Mouse (Mus musculus) limb, embryonic 10.5 days (tissue): Measurements from ENCODE around the gene Myrip. TPM values are rescaled to one million over a fixed set of nuclear protein-coding genes. Genes with fewer than 3 reads are reported as not detected.

ENCODE experiments used
- DNase-seq: peaks from one replicate; pipeline ENCODE4 v3.0.0-alpha.2; 2017; ENCODE audit warnings: low spot score
- H3K27ac ChIP-seq: fragments of 300-500 bp; sonication (generic); 2 replicates; pipeline ENCODE4 v1.5.1; 2016; ENCODE audit warnings: mild to moderate bottlenecking
- H3K27me3 ChIP-seq: fragments of 300-500 bp; sonication (generic); 2 replicates; pipeline ENCODE4 v1.6.1; 2016; ENCODE audit warnings: low read depth, mild to moderate bottlenecking; ENCODE audit not compliant: poor library complexity, severe bottlenecking
- H3K36me3 ChIP-seq: fragments of 300-500 bp; sonication (generic); 2 replicates; pipeline ENCODE4 v1.6.1; 2016; ENCODE audit warnings: mild to moderate bottlenecking, moderate library complexity
- H3K4me1 ChIP-seq: fragments of 300-500 bp; sonication (generic); 2 replicates; pipeline ENCODE4 v1.6.1; 2016
- H3K4me3 ChIP-seq: fragments of 300-500 bp; sonication (generic); 2 replicates; pipeline ENCODE4 v1.5.1; 2016; ENCODE audit warnings: mild to moderate bottlenecking, moderate library complexity
- H3K9me3 ChIP-seq: fragments of 300-500 bp; sonication (generic); replicated peaks from 2 replicates; pipeline ENCODE4 v1.6.1; 2016; ENCODE audit warnings: mild to moderate bottlenecking
- WGBS: fragments of 180-500 bp; shearing (Covaris S2); methylation state at CpG from one replicate; pipeline ENCODE4 v1.1.7; 2016; 5-methylcytosine and 5-hydroxymethylcytosine counted together
- polyA plus RNA-seq: library from polyadenylated mRNA; unstranded; fragments of >200 nt; fragmentation: Nextera tagmentation; extraction: Ambion mirVana; gene quantifications from 2 replicates; pipeline ENCODE4 v1.2.1, GENCODE M21; 2016

Gene Myrip
- polyA plus RNA-seq, 1 experiment from 2014 or later: not detected

GRCm38 (mm10) chr9:120415504-120415903, 114.2 kb downstream of the Myrip start:
- no peaks in the 10 kb centered on the region for H3K27me3 ChIP-seq
- no peak overlapping the region for H3K4me3 ChIP-seq
- WGBS: 8% methylated on average over 6 of the region's 7 CpGs
- DNase-seq: peak; percentile 78
- H3K27ac ChIP-seq: no peak overlapping the region
- H3K9me3 ChIP-seq: no peaks in the 10 kb centered on the region
- no peaks in the 10 kb centered on the region for H3K36me3 ChIP-seq
- no peaks in the 10 kb centered on the region for H3K4me1 ChIP-seq

DNA sequence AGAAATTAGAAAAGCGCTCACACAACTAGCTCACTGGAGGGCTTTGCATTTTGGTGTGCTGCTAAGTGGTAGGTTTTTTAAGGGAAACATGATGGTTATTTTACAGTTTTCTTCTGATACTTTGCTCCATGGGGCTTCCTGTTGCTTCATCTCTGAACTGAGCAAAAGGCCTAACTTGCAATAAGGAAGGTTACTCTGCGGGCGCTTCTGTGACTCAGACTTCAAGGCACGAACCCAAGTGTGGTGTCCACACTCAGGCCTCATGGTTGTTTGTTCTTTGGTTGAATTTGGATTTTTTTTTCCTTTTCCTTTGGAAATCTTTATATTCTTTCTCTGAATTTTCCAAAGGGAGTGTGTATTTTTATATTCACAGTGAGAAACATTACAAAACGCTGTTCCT, 114.8 kb downstream of the Myrip start:
- 95% methylated on average over 5 of the region's 5 CpGs for WGBS
- no peak overlapping the region for H3K27ac ChIP-seq

GRCm38 (mm10) chr9:120416729-120417128, 115.4 kb downstream of the Myrip start:
- H3K9me3 ChIP-seq: no peaks in the 10 kb centered on the region
- DNase-seq: no peak
- WGBS: 95% methylated on average over 5 of the region's 5 CpGs
- H3K36me3 ChIP-seq: no peaks in the 10 kb centered on the region
- H3K4me1 ChIP-seq: no peaks in the 10 kb centered on the region
- H3K27ac ChIP-seq: no peak overlapping the region
- no peak overlapping the region for H3K4me3 ChIP-seq
- H3K27me3 ChIP-seq: no peaks in the 10 kb centered on the region

More for the DNA sequence above, 114.8 kb downstream of the Myrip start:
- H3K4me3 ChIP-seq: no peak overlapping the region
- no peaks in the 10 kb centered on the region for H3K36me3 ChIP-seq
- no peak for DNase-seq
- no peaks in the 10 kb centered on the region for H3K9me3 ChIP-seq
- H3K4me1 ChIP-seq: no peaks in the 10 kb centered on the region
- H3K27me3 ChIP-seq: no peaks in the 10 kb centered on the region

DNA sequence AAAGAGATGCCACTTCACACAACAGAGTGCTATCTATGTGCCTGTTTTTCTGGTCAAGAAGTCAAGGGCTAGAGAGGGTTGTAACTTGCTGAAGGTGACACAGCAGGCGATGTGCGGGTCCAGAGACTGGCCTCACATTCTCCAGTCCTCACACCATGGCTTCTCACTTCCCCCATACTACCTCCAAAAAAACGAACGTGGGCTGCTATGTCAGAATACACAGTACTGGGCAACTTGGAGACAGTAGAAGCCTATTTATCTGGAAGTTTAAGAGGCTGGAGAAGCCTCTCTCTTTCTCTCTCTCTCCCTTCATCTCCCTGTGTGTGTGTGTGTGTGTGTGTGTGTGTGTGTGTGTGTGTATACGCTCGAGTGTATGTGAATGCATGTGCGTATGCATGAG, 117.3 kb downstream of the Myrip start:
- no peaks in the 10 kb centered on the region for H3K36me3 ChIP-seq
- H3K4me3 ChIP-seq: no peak overlapping the region
- no peaks in the 10 kb centered on the region for H3K9me3 ChIP-seq
- H3K27me3 ChIP-seq: no peaks in the 10 kb centered on the region
- no peaks in the 10 kb centered on the region for H3K4me1 ChIP-seq
- WGBS: 90% methylated on average over 7 of the region's 7 CpGs
- DNase-seq: no peak
- H3K27ac ChIP-seq: no peak overlapping the region

DNA sequence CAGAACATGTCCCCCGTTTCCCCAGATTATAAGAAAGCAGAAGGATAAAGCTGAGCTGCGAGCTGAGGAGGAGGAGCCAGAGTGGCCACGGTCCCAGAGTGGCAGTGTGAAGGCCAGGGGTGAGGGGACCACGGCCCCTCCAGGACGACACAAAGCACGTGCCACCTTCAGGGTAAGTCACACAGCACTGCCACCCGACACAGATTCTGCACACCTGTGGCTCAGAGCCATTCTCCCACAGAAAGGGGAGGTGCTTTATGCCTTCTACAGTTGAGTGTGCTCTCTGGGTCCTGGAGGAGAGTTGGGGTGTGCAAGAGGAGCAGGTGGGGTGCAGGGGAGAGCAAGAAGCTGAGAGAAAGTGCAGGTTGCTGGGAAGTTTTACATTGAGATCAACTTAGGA, 123.3 kb downstream of the Myrip start:
- WGBS: 69% methylated on average over 7 of the region's 7 CpGs
- H3K9me3 ChIP-seq: no peaks in the 10 kb centered on the region
- H3K36me3 ChIP-seq: no peaks in the 10 kb centered on the region
- no peaks in the 10 kb centered on the region for H3K4me1 ChIP-seq
- H3K27ac ChIP-seq: no peak overlapping the region
- no peak for DNase-seq
- no peaks in the 10 kb centered on the region for H3K27me3 ChIP-seq
- H3K4me3 ChIP-seq: no peak overlapping the region

DNA sequence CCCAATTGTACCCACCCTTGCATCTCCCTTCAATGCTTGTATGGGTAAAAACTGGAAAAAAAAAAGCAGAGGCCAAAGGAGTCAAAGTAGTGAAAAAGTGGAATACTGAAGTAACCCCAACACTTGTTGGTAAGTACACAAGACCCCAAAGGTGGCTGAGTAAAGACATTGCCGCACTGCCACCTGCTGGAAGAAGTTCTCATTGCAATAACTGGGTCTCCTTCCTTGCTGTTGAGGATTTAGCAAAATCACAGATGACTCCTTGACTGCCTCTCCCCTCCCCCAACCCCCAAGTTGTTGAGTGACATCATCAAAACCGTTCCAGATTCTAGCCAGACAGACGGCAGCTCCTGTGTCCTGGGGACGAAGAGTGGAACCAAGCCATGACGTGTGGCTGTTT, 124.5 kb downstream of the Myrip start:
- peak; percentile 75 for DNase-seq
- Histone ChIP-seq H3K9me3 (no peaks in the 10 kb centered on the region), H3K27ac (no peak overlapping the region), H3K27me3 (no peaks in the 10 kb centered on the region), H3K36me3 (no peaks in the 10 kb centered on the region), H3K4me1 (no peaks in the 10 kb centered on the region), H3K4me3 (no peak overlapping the region)
- WGBS: 50% methylated on average over 5 of the region's 5 CpGs

- DNase-seq: no peak
- WGBS: 76% methylated on average over 6 of the region's 6 CpGs
- Histone ChIP-seq H3K4me3 (no peak overlapping the region), H3K9me3 (no peaks in the 10 kb centered on the region), H3K36me3 (no peaks in the 10 kb centered on the region), H3K4me1 (no peaks in the 10 kb centered on the region), H3K27me3 (0 out of 2 replicates have a peak, but pooled peaks cover 3% of the 10 kb centered on the region), H3K27ac (no peak overlapping the region)
These were observed 126.9 kb downstream of the Myrip start for GRCm38 (mm10) chr9:120428181-120428580.

- H3K27me3 ChIP-seq: 0 out of 2 replicates have a peak, but pooled peaks cover 3% of the 10 kb centered on the region
- no peak overlapping the region for H3K4me3 ChIP-seq
- H3K27ac ChIP-seq: no peak overlapping the region
- H3K9me3 ChIP-seq: no peaks in the 10 kb centered on the region
- H3K4me1 ChIP-seq: no peaks in the 10 kb centered on the region
- no peaks in the 10 kb centered on the region for H3K36me3 ChIP-seq
- 32% methylated on average over 8 of the region's 8 CpGs for WGBS
- peak; percentile 75 for DNase-seq
These were observed 132.4 kb downstream of the Myrip start for GRCm38 (mm10) chr9:120433747-120434146.

DNA sequence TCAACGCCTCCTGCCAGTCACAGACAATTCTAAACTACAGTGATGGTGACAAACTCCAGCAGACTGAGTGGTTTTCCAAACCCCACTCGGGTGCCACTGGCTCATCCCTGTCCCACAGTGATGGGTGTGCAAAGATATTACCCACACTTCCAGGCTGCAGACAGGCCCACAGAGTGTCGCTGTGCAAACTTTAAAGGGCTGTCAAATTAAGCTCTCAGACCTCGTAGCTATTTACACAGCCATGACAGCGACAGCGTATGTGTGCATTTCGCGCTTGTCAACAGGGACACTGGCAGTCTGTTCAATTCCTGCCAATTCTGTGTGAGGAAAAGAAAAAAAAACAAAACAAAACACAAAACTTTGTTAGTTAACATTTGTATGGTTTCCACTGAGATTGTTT, 134.5 kb downstream of the Myrip start:
- no peaks in the 10 kb centered on the region for H3K4me1 ChIP-seq
- no peaks in the 10 kb centered on the region for H3K36me3 ChIP-seq
- DNase-seq: no peak
- H3K27ac ChIP-seq: no peak overlapping the region
- H3K4me3 ChIP-seq: no peak overlapping the region
- H3K9me3 ChIP-seq: no peaks in the 10 kb centered on the region
- 0 out of 2 replicates have a peak, but pooled peaks cover 3% of the 10 kb centered on the region for H3K27me3 ChIP-seq
- WGBS: 78% methylated on average over 8 of the region's 8 CpGs

DNA sequence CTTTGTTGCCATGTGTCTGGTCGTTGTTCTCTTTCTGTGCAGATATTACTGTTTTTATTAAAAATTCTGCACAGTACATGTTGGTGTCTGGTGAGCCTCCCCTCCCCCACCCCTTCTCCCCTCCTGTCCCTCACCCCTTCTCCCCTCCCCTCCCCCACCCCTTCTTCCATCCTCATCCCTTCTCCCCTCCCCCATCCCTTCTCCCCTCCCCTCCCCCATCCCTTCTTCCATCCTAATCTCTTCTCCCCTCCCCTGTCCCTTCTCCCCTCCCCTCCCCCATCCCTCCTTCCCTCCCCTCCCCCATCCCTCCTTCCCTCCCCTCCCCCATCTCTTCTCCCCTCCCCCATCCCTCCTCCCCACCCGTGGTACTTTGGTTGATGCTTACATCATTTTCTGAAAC, 135.5 kb downstream of the Myrip start:
- WGBS: 82% methylated on average over 2 of the region's 2 CpGs
- Histone ChIP-seq H3K27ac (no peak overlapping the region), H3K4me3 (no peak overlapping the region), H3K9me3 (no peaks in the 10 kb centered on the region), H3K27me3 (0 out of 2 replicates have a peak, but pooled peaks cover 3% of the 10 kb centered on the region), H3K4me1 (no peaks in the 10 kb centered on the region), H3K36me3 (no peaks in the 10 kb centered on the region)
- no peak for DNase-seq

- Histone ChIP-seq H3K36me3 (no peaks in the 10 kb centered on the region), H3K9me3 (no peaks in the 10 kb centered on the region)
- DNase-seq: no peak
These were observed 136.1 kb downstream of the Myrip start for GRCm38 (mm10) chr9:120437266-120437876.

DNA sequence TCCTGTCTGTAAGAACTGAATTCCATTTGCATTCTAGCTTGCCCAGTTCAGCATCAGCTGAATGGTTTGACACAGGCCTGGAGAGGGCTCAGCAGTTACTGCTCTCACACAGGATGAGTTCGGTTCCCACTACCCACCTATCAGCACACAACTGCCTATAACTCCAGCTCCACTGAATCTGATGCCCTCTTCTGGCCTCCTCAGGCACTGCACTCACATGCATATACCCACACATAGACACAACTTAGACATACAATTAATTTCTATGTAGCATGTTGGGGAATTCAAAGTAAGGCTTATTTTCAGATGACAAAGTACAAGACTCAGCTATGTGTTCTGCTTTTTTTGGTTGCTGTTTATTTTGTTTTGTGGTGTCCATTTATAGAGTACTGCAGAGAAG, 137.0 kb downstream of the Myrip start:
- Histone ChIP-seq H3K9me3 (no peaks in the 10 kb centered on the region), H3K4me3 (no peak overlapping the region), H3K27ac (no peak overlapping the region), H3K4me1 (no peaks in the 10 kb centered on the region), H3K36me3 (no peaks in the 10 kb centered on the region), H3K27me3 (no peaks in the 10 kb centered on the region)
- WGBS: 87% methylated on average over 1 of the region's 1 CpGs
- DNase-seq: no peak

More at GRCm38 (mm10) chr9:120437266-120437876, 136.1 kb downstream of the Myrip start:
- no peak overlapping the region for H3K27ac ChIP-seq
- no peak overlapping the region for H3K4me3 ChIP-seq
- H3K4me1 ChIP-seq: no peaks in the 10 kb centered on the region
- WGBS: 78% methylated on average over 6 of the region's 6 CpGs
- H3K27me3 ChIP-seq: 0 out of 2 replicates have a peak, but pooled peaks cover 3% of the 10 kb centered on the region

GRCm38 (mm10) chr9:120438781-120439180, 137.5 kb downstream of the Myrip start:
- WGBS: 72% methylated on average over 1 of the region's 1 CpGs
- DNase-seq: no peak
- H3K36me3 ChIP-seq: no peaks in the 10 kb centered on the region
- no peaks in the 10 kb centered on the region for H3K27me3 ChIP-seq
- no peaks in the 10 kb centered on the region for H3K9me3 ChIP-seq
- H3K27ac ChIP-seq: no peak overlapping the region
- H3K4me3 ChIP-seq: no peak overlapping the region
- H3K4me1 ChIP-seq: no peaks in the 10 kb centered on the region

DNA sequence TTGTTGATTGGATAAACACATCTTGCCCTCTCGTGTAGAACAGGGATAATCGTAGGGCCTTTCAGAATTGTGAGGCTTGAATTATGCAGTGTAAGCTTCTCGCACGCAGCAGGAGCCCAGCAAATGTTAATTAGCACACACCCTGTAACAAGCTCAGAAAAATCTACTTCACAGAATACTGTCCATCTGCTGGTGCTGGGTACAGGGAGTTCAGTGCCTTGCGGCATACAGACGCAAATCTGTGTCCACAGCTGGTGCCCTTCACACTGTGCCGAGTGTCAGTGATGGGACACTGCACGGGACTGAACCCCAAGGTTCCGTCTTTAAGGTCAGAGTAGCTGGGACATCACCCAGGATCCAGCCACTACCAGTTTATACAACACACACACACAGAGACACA, 143.3 kb downstream of the Myrip start:
- no peak for DNase-seq
- no peak overlapping the region for H3K27ac ChIP-seq
- no peaks in the 10 kb centered on the region for H3K9me3 ChIP-seq

More for the DNA sequence above, 143.3 kb downstream of the Myrip start:
- H3K4me1 ChIP-seq: no peaks in the 10 kb centered on the region
- H3K36me3 ChIP-seq: no peaks in the 10 kb centered on the region
- no peak overlapping the region for H3K4me3 ChIP-seq
- H3K27me3 ChIP-seq: no peaks in the 10 kb centered on the region
- WGBS: 85% methylated on average over 9 of the region's 9 CpGs
